Mouse (Mus musculus) hindbrain, embryonic 10.5 days (tissue): ENCODE measurements around the gene Marc1. TPM values are rescaled to one million over a fixed set of nuclear protein-coding genes. Genes with fewer than 3 reads are reported as not detected.

Experiments used
- microRNA counts: library from miRNA; unstranded; fragments of <30 nt; microRNA quantifications from one replicate; lab custom pipeline; 2017
- polyA plus RNA-seq: library from polyadenylated mRNA; unstranded; fragments of >200 nt; fragmentation: Nextera tagmentation; extraction: Ambion mirVana; gene quantifications from 2 replicates; pipeline ENCODE4 v1.2.1, GENCODE M21; 2016

Marc1 gene
- polyA plus RNA-seq, 1 experiment from 2014 or later, result not detected

MicroRNAs encoded within 50 kb of the gene (microRNA counts, 519-probe panel; counts per million panel counts)
- 1,255 counts per million, percentile 77 among the panel's probes with 10 or more counts for microRNA mmu-miR-1981 (lab: Ali Mortazavi, UCI)

Other genes starting within 250 kb of the Marc1 start
- gene Hlx, start 78.7 kb downstream of the Marc1 start, polyA plus RNA-seq, result 4.7 and 6.9 TPM in 2 replicates
- 85.9 and 87.8 TPM in 2 replicates for gene Marc2, start 35.1 kb upstream of the Marc1 start, polyA plus RNA-seq
- 0.64 and 0.72 TPM in 2 replicates for gene C130074G19Rik, start 71.9 kb upstream of the Marc1 start, polyA plus RNA-seq
- 2.8 and 3.8 TPM in 2 replicates for gene Mark1, start 188.3 kb upstream of the Marc1 start, polyA plus RNA-seq